Mouse (Mus musculus): ENCODE data around the gene Pcdh17.

Pcdh17 gene

GRCm38 (mm10) chr14:84480546-84480945 lies 37.2 kb downstream of the Pcdh17 start:
- DNase-seq = no peak

GRCm38 (mm10) chr14:84484350-84484749 lies 41.0 kb downstream of the Pcdh17 start:
- DNase-seq = no peak

GRCm38 (mm10) chr14:84511010-84511409 lies 67.6 kb downstream of the Pcdh17 start:
- DNase-seq = no peak

DNA sequence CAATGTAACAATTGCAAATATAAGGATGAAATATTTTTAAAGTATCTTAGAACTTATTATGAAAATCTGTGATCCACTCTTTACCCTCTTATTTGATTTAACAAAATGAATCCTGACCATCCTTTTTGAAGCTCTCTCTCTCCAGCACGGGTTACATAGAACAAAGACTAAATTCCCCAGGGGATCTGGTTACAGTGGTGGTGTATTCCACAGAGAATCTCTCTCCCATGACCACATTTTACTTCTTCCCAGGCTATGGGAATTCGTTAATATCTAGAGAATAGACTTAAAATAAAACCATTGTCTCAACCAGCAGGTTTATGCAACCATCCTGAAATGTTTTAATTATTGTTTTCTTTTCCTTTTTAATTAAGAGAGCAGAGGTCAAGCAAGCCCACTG lies 89.0 kb downstream of the Pcdh17 start:
- DNase-seq = no peak

DNA sequence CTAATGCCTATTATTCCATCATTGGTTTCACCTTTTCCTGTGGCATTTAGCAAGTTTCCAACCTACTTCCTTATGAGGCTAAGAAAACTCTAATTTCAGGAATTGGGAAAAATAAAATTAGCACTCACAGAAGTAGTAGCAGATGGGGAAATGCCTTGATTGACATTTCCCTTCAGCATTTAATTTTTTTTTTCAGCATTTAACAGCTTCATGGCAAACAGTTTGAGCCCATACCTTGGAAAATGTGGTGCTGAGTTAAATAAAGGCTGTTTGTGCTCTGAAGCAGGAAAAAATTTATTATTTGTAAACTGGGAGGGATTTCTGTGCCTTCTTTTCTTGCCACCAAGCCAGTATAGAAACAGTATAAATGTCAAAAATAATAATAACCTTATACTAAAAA lies 91.9 kb downstream of the Pcdh17 start:
- DNase-seq = no peak

- DNase-seq = no peak
These were observed 98.5 kb downstream of the Pcdh17 start for GRCm38 (mm10) chr14:84541838-84542237.

GRCm38 (mm10) chr14:84545968-84546367 lies 102.6 kb downstream of the Pcdh17 start:
- no peak for DNase-seq

GRCm38 (mm10) chr14:84547513-84548194 lies 104.3 kb downstream of the Pcdh17 start:
- DNase-seq = no peak

DNA sequence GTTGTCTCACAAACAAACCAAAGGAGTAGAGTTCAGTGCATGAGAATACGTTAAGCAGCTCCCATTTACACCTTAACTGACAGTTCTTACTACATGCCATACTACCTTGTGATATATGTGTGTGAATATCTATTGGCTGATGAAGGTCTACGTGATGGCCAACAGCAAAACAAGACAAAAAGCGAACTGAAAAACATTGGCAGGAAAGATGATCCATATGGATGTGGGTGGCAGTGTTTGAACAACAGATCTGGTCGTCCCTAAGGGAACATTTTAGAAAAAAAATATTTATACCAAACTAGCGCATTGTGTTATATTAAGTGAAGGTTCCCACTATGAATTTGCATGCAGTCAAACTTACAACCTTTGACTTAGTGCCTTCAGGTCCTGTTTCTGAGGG lies 108.2 kb downstream of the Pcdh17 start:
- DNase-seq = no peak

GRCm38 (mm10) chr14:84571071-84571470 lies 127.7 kb downstream of the Pcdh17 start:
- DNase-seq = no peak

Measured in kidney, adult 8-10 months (tissue).